Mouse (Mus musculus): ENCODE measurements around the gene Gipr.

DNA sequence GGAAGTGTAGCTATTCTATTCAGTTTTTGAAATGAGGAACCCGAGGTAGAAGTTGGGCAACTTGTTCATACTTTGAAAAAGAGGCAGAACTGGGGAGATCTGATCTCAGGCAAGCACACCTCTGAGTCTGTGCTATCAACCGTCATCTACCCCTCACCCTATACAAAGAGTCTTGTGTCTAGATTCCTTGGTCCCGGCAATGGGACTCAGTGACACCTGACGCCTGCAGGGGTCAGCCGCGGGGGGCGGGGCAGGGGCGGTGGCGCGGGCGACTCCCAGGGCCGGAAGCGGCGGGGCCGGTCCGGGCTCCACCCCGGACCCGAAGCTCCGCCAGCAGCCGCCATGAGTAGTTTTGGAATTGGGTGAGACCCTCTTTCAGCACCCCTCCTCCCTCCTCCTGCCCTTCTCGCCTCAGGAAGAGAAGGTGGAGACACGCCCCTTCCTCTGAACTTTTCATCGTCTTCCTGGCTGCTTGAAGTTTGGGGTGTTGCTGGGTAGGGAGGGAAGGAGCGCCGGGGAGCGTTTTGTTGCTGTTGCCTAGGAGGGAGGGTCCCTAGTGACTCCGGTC is 15.0 kb upstream of the Gipr start:
- peak; percentile 36; the same call in 1 of the 2 replicates for TF ChIP-seq POLR2A (IDR thresholded peaks at IDR 0.05; ENCODE audit: insufficient read depth, low read depth, low read length)
- TF ChIP-seq CTCF (IDR thresholded peaks at IDR 0.05), result peak; percentile 29

All from heart, adult 2 months (tissue).